Mouse (Mus musculus) small intestine, adult 2 months (tissue): ENCODE measurements at regions not wholly inside any gene's neighbourhood (a gene's known extent, or its start where the extent isn't known, plus 50 kb on each side); places are given as distances from the start of the nearest gene placed in this dataset.

Experiments
- CTCF ChIP-seq: fragments of 200-500 bp; IDR thresholded peaks from 2 replicates; pipeline ENCODE4 v1.5.1; 2012; ENCODE audit warnings: low read depth, mild to moderate bottlenecking, control low read depth, inconsistent platforms, low read length, moderate library complexity, mixed read lengths; ENCODE audit not compliant: insufficient replicate concordance, insufficient read length; ENCODE audit errors: extremely low read depth
- POLR2A ChIP-seq: fragments of 200-500 bp; IDR thresholded peaks from 2 replicates; pipeline ENCODE4 v1.6.1; 2012; ENCODE audit warnings: low read depth, mild to moderate bottlenecking, control low read depth, inconsistent platforms, low read length, moderate library complexity

- no peak for TF ChIP-seq CTCF
- no peak for TF ChIP-seq POLR2A
Measured at GRCm38 (mm10) chr10:9086666-9087065, 200.8 kb upstream of the Sash1 start.
